Mouse (Mus musculus) heart, adult 2 months (tissue): ENCODE data around the gene Mat2a. TPM values are rescaled to one million over a fixed set of nuclear protein-coding genes. Genes with fewer than 3 reads are reported as not detected.

Source experiments
- DNase-seq, 2 experiments: peaks; one replicate each; pipeline ENCODE4 v3.0.0; 2021
- H3K27ac ChIP-seq: fragments of 200-600 bp; 2 replicates; pipeline ENCODE4 v1.8.1; 2022
- H3K27me3 ChIP-seq: fragments of 200-500 bp; 2 replicates; pipeline ENCODE4 v1.6.1; 2012; ENCODE audit warnings: mild to moderate bottlenecking, low read length, inconsistent platforms, mixed read lengths; ENCODE audit not compliant: control insufficient read depth, insufficient read depth
- H3K36me3 ChIP-seq: fragments of 200-500 bp; 2 replicates; pipeline ENCODE4 v1.6.1; 2012; ENCODE audit warnings: low read length, inconsistent platforms; ENCODE audit not compliant: control insufficient read depth, insufficient read depth
- H3K4me1 ChIP-seq: fragments of 200-500 bp; 2 replicates; pipeline ENCODE4 v1.6.1; 2011; ENCODE audit warnings: low read length; ENCODE audit not compliant: control insufficient read depth, insufficient read depth
- H3K4me3 ChIP-seq: fragments of 200-600 bp; 2 replicates; pipeline ENCODE4 v1.8.1; 2022
- H3K79me2 ChIP-seq: fragments of 200-500 bp; replicated peaks from 2 replicates; pipeline ENCODE4 v1.6.1; 2012; ENCODE audit warnings: mild to moderate bottlenecking, inconsistent platforms, low read length, moderate library complexity, mixed read lengths; ENCODE audit not compliant: control insufficient read depth, insufficient read depth
- H3K9ac ChIP-seq: fragments of 200-500 bp; 2 replicates; pipeline ENCODE4 v1.6.1; 2012; ENCODE audit warnings: low read depth, mild to moderate bottlenecking, control low read depth, inconsistent platforms, low read length, mixed read lengths
- CTCF ChIP-seq: fragments of 200-600 bp; IDR thresholded peaks from 2 replicates; pipeline ENCODE4 v1.8.1; 2022; ENCODE audit warnings: antibody characterized with exemption, mild to moderate bottlenecking, moderate library complexity
- EP300 ChIP-seq: fragments of 200-500 bp; IDR thresholded peaks from 2 replicates; pipeline ENCODE4 v1.6.1; 2011; ENCODE audit warnings: low read depth, low read length, control low read depth; ENCODE audit not compliant: insufficient read depth
- POLR2A ChIP-seq: fragments of 200-500 bp; IDR thresholded peaks from 2 replicates; pipeline ENCODE4 v1.6.1; 2011; ENCODE audit warnings: mild to moderate bottlenecking, low read depth, low read length, control low read depth; ENCODE audit not compliant: insufficient read depth
- WGBS: fragments of 180-500 bp; shearing (Covaris S2); methylation state at CpG from one replicate; pipeline ENCODE4 v1.1.7; 2018; 5-methylcytosine and 5-hydroxymethylcytosine counted together
- intact Hi-C: fragments of 180-260 bp; cut with DNase I; formaldehyde crosslinking; loops from one replicate; pipeline ENCODE4 v1.15.1; 2025
- polyA plus RNA-seq: library from polyadenylated mRNA; depleted of rRNA; stranded (reverse); fragments of >200 nt; gene quantifications from 2 replicates; pipeline ENCODE4 v1.2.3, GENCODE M21; 2012
- total RNA-seq, 2 experiments: library from RNA; stranded (reverse); gene quantifications; 2 replicates each; pipeline ENCODE4 v1.2.3; 2021

Gene Mat2a
- total and polyA plus RNA-seq, 3 experiments: 93.0 to 151 (median 129) TPM

DNA sequence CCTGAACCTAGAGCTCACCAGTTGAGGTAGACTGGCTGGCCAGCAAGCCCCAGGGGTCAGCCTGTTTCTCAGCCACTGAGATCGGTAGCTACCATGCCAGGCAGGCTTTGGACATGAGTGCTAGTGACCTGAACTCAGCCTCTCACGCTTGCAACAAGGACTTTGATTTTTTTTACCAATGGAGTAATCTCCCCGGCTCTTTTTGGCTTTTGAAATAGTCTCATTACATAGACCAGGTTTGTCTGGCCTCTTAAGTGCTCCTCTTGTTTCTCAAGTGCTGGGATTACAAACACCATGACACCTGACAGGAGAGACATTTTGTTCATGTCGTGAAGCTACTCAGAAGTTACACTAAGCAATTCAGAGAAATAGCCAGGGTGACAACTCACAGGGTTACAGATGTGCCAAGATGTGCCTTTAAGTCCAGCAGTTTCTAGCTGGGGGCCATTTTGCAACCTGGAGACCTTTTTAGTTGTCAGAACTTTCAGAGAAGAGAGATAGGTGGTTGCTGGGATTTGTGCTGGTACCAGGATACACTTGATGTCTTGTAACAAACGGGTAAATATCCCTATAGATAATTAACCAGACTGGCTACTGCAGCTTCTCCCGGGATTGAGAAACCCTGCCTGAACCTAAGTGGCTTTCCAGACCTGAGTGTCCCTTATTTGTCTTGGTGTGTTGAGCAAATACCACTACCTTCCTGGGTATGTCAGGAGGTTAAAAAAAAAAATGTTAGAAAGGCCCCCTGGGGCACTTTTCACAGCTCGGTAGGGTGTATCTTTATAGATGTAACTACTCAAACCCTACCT is 23.2 kb downstream of the Mat2a start:
- no peak overlapping the region for H3K9ac ChIP-seq

GRCm38 (mm10) chr6:72415181-72415580 is 24.2 kb downstream of the Mat2a start:
- whole genome bisulfite sequencing: 85% methylated on average over 5 of the region's 5 CpGs
- intact Hi-C loops: loop anchor here (2.0 kb wide), 1 partner anchor 26 kb away; no protein-coding TSS in a partner anchor
- no peak overlapping the region for H3K9ac ChIP-seq
- H3K4me3 ChIP-seq: peak overlapping the region; percentile 75; the same call in 1 of the 2 replicates
- TF ChIP-seq POLR2A (no peak), CTCF (no peak), EP300 (no peak)
- peaks cover 3% of the 10 kb centered on the region for H3K4me1 ChIP-seq
- H3K36me3 ChIP-seq: no peaks in the 10 kb centered on the region
- H3K79me2 ChIP-seq: no peaks in the 10 kb centered on the region
- no peak overlapping the region for H3K27ac ChIP-seq
- DNase-seq: no peak
- H3K27me3 ChIP-seq: no peaks in the 10 kb centered on the region

More for the DNA sequence above, 23.2 kb downstream of the Mat2a start:
- no peaks in the 10 kb centered on the region for H3K27me3 ChIP-seq
- H3K4me1 ChIP-seq: peaks cover 3% of the 10 kb centered on the region
- H3K36me3 ChIP-seq: no peaks in the 10 kb centered on the region
- no peak for TF ChIP-seq POLR2A
- TF ChIP-seq EP300: no peak
- no peak for TF ChIP-seq CTCF
- WGBS: 72% methylated on average over 7 of the region's 7 CpGs
- no peaks in the 10 kb centered on the region for H3K79me2 ChIP-seq
- H3K4me3 ChIP-seq: no peak overlapping the region
- DNase-seq: no peak
- H3K27ac ChIP-seq: no peak overlapping the region
- intact Hi-C loops: loop anchor here (2.0 kb wide), 1 partner anchor 25 kb away; no protein-coding TSS in a partner anchor

GRCm38 (mm10) chr6:72414076-72414756 is 25.1 kb downstream of the Mat2a start, which contains the start of gene Ggcx:
TSS of gene Ggcx (plus strand) at chr6:72414308.
- Histone ChIP-seq H3K4me3 (peak within 1 kb of the TSS; percentile 75), H3K9ac (peak within 1 kb of the TSS; percentile 98), H3K36me3 (no peaks in the 10 kb centered on the region), H3K27me3 (no peaks in the 10 kb centered on the region), H3K79me2 (no peaks in the 10 kb centered on the region), H3K27ac (peak within 1 kb of the TSS; percentile 83), H3K4me1 (peaks cover 3% of the 10 kb centered on the region)
- no peak for TF ChIP-seq CTCF
- peak; percentile 92 for TF ChIP-seq POLR2A
- TF ChIP-seq EP300: 0 out of 2 replicates have a peak, but pooled peaks have one; percentile 11
- WGBS: under 1% methylated on average over 33 of the region's 33 CpGs
- DNase-seq: peak; percentile 96 to 97
- intact Hi-C loops: loop anchor here (2.0 kb wide), 1 partner anchor 27 kb away; no protein-coding TSS in a partner anchor

GRCm38 (mm10) chr6:72410518-72410917 is 28.8 kb downstream of the Mat2a start:
- Histone ChIP-seq H3K4me1 (peaks cover 3% of the 10 kb centered on the region), H3K27me3 (no peaks in the 10 kb centered on the region), H3K4me3 (no peak overlapping the region), H3K9ac (no peak overlapping the region), H3K36me3 (no peaks in the 10 kb centered on the region), H3K27ac (no peak overlapping the region), H3K79me2 (no peaks in the 10 kb centered on the region)
- TF ChIP-seq EP300 (no peak), POLR2A (no peak), CTCF (no peak)
- intact Hi-C loops: no loop called here
- WGBS: 63% methylated on average over 7 of the region's 7 CpGs
- no peak for DNase-seq

GRCm38 (mm10) chr6:72410003-72410402 is 29.4 kb downstream of the Mat2a start:
- no peak overlapping the region for H3K4me3 ChIP-seq
- H3K27ac ChIP-seq: no peak overlapping the region
- H3K27me3 ChIP-seq: no peaks in the 10 kb centered on the region
- H3K36me3 ChIP-seq: no peaks in the 10 kb centered on the region
- WGBS: 31% methylated on average over 1 of the region's 1 CpGs
- intact Hi-C loops: no loop called here
- no peak for TF ChIP-seq CTCF
- no peak for TF ChIP-seq POLR2A
- no peak for TF ChIP-seq EP300
- no peaks in the 10 kb centered on the region for H3K79me2 ChIP-seq
- H3K4me1 ChIP-seq: peaks cover 2% of the 10 kb centered on the region
- no peak for DNase-seq
- H3K9ac ChIP-seq: no peak overlapping the region
